Mouse (Mus musculus) right cerebral cortex, postnatal 14 days (tissue): ENCODE results near the gene Pdzd3.

Experiments
- DNase-seq: peaks from one replicate; pipeline ENCODE4 v3.0.0; 2022

The Pdzd3 gene

GRCm38 (mm10) chr9:44249181-44250146 is 1.8 kb downstream of the Pdzd3 start:
- peak; percentile 60 for DNase-seq

- no peak for DNase-seq
These were observed 3.4 kb downstream of the Pdzd3 start for GRCm38 (mm10) chr9:44247907-44248306.

DNA sequence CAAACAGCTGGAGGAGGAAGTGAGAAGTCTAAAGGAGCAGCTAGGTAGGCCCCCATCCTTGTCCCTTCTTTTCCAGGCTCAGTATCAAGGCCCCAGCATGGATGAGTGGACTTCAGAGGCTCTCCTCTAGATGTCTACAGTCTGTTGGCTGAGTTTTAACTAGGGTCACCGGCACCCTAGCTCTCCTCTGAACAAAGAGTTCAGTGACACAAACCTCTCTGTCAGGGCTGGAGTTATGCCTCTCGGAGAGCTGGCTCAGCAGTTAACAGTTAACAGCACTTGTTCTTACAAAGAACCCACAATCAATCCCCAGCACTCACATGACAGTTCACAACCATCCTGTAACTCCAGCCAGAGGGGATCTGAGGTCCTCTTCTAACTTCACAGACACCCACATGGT is 7.7 kb downstream of the Pdzd3 start:
- no peak for DNase-seq

- no peak for DNase-seq
These were observed 9.9 kb downstream of the Pdzd3 start for GRCm38 (mm10) chr9:44241418-44241817.

DNA sequence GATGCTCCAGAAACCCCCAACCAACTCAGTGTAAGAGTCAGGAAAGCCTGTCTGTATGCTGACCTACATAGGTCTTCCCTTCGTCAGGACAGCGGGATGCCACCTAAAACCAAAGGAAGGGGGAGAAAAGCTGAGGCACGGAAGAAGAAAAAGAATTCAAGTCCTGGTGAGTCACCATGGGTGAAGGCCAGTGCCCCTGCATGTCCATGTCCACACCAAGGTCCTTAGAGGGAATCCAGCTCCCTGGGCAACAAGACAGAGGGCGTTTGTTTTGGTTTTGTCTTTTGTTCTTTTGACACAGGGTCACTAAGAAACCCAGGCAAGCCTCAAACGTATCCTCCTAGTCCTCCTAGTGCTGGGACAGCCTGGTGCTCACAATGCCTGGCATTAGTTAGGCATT is 10.4 kb downstream of the Pdzd3 start:
- no peak for DNase-seq

- no peak for DNase-seq
These were observed 10.9 kb downstream of the Pdzd3 start, which contains the start of gene Ccdc153 for GRCm38 (mm10) chr9:44240399-44240798. Gene Ccdc153 (plus strand): TSS chr9:44240676.

GRCm38 (mm10) chr9:44239447-44239846 is 11.8 kb downstream of the Pdzd3 start:
- DNase-seq, result peak; percentile 56

DNA sequence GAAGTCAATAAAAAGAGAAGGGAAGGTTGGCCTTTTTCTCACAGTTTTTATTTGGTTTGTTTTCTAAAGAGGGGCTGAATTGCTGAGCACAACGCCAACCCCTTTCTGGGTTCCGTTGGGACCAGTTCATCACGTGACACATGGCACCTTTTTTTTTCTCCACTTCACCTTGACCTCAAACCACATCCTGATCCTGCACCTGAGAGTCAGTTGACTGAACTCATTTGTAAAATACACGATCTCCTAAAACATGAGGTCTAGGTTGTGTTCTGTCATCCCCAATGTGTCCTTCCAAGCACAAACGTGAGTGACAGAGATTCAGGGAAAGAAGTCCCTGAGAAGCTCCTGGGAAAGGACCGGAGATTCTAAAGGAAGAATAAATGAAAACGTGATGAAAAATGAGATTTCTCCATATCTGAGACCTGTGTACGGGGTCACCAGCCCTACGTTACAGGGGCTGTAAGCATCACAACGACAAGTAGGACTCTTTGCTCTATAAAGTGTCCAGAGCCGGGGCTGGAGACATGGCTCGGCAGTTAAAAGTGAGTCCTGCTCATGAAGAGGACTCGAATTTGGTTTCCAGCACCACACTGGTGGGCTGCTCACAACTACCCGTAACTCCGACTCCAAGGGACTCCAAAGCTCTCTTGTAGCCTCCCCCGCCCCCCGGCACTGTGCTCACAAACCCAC is 12.6 kb downstream of the Pdzd3 start:
- DNase-seq, result no peak

DNA sequence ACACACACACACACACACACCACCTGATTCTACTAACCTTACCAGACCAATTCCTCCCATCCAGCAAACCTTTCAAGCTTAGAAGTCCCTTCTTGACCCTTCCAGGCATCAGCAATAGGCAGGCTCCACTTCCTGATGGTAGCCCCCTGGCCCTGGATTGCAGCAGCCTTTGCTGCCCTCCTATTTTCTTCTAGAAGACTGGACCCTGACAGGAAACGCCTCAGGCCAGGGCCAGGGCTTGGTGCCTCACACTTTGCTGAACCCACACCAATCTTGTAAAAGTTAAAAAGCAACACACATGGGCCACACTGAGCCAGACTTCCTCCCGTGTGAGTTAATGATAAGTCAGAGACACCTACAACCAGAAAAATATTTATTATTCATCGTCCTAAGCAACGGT is 14.1 kb downstream of the Pdzd3 start:
- DNase-seq, result no peak

GRCm38 (mm10) chr9:44236601-44237000 is 14.7 kb downstream of the Pdzd3 start:
- no peak for DNase-seq

DNA sequence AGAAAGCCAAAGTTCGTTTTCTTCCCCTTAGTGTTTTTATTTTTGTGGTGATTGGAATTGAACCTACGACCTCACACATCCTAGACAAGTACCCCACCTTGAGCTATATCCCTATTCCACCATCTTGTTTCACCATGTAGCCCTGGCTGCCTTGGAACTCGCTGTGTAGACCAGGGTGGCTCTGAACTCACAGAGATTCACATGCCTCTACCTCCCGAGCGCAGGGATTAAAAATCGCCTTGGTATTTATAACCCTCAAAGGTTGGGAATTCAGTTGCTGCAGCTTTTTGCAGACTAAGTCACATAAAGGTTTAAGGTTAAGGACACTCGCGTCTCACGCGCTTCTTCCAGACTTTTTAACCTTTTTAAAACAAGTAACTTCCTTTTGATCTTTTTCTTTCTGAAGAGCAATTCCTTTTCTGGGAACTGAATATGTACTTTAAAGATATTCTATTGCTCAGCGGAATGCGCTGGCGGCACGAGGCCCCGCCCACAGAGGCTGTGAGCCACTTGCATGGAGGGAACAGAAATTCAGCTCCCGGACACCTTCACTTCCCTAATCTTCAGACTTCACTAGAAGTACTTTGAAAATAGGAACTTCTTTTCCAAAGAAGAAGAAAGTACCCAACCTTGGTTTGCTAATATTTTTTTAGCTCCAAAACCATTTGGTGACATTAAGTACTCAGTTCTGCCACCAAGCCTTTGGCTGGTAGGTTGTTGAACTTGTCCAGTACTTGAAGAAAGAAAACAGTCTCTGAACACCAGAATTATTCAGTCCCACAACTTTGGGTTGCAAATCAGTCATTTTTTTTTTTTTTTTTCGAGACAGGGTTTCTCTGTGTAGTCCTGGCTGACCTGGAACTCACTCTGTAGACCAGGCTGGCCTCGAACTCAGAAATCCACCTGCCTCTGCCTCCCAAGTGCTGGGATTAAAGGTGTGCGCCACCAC is 16.5 kb downstream of the Pdzd3 start:
- DNase-seq, result peak; percentile 55

GRCm38 (mm10) chr9:44233802-44234478 is 17.3 kb downstream of the Pdzd3 start, which contains the start of gene Cbl:
Gene Cbl (minus strand): TSS chr9:44234049.
- peak; percentile 98 for DNase-seq

DNA sequence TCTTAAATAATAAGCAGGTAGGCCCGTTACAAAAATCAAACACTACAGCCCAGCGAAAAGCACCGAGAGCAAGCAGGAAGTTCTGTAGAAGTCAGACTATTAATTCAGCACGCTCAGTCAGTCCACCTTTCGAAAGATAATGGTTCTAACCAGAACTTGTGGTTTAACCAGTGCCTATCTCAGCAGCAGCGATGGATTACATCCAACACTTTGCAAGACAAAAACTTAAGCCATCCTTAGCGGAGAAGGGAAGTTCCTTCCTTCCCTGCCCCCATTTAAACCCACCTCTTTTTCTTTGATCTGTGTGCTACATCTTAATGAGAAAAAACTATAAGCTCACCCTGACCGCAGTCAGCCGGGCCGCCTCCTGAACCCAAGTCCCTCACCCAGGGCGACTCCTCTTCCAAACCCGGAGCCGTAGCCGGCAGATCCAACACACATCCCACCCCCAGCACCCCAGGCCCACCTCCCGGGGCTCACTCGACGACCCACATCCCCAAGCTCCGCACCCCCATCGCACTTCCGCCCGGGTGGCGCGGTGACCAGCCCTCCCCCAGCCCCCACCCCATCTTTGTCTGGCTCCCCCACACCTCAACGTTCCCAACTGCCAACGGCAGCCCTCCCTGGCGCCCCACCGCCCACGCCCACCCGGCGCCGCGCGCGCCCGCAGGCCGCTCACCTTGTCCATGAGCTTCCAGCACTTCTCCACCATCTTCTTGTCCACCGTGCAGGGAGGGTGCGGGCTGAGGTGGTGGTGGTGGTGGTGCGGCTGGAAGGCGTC is 18.1 kb downstream of the Pdzd3 start:
- DNase-seq, result no peak

- DNase-seq, result no peak
These were observed 19.7 kb downstream of the Pdzd3 start for GRCm38 (mm10) chr9:44231609-44232008.

DNA sequence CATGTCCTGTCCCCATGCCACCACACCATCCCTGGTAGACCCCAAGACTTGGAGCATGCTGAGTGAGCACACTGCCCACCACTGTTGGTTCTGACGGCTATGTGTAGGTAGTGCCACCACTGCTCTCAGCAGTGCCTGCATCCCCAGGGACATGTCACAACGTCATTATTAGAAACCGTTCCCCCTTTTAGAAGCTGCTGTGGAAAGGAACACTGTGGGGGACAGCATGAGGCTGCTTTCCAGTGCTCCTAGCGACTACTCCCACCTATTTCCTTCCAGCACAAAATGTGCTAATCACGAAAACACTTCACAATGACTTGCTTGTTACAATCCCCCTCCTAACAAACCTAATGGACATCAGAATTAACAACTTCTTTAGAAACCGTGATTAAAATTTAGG is 25.3 kb downstream of the Pdzd3 start:
- no peak for DNase-seq

DNA sequence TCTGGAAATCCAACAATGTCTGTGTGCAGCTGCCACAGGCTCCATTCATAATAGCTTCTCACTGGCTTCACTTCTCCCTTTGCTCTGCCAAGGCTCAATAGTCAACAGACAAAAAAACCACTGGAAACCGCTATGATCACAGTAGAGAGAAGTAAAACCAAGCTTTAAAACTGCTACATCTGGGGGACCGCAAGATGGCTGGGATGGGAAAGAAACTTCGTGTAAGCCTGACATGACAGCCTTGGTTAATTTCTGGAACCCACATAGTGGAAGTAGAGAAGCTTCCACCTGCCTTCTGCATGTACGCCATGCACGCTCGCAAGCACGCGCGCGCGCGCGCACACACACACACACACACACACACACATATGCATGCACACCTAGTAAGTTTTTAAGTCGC is 37.7 kb downstream of the Pdzd3 start:
- DNase-seq, result no peak

GRCm38 (mm10) chr9:44212406-44212805 is 38.9 kb downstream of the Pdzd3 start:
- DNase-seq, result no peak

- no peak for DNase-seq
These were observed 41.9 kb downstream of the Pdzd3 start for GRCm38 (mm10) chr9:44209416-44209815.

DNA sequence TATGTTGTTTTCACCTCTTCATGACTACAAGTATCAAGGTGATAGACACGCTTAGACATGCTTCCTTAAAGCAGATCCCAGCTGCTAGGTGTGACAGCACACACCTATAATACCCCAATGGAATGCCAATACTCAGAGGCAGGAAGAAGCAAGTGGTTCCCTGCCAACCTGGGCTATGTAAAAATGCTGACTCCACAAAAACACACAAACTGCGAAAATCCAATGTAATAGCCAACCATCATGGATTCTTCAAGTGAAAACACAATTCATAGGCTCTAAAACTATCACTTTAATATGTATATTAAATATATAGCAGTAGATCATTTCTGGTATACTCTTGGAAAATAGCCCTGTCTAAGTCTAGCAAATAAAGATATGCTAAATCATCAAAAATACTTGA is 43.4 kb downstream of the Pdzd3 start:
- no peak for DNase-seq

DNA sequence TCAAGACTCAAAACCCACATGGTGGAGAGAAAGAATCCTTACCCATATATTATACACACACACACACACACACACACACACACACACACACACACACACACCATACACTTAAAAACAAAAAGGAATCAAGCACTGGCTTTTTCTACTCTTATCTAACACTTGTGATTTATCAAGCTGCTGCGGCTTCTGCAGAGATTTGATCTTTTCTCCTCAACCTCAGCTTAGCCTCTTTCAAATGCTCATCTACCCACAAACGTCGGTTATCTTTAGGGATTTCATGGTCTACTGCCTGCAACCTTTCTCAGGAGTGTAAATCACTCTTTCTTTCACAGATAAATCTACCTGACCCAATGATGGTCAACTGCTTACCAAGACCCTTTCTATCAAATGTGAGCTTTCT is 50.8 kb downstream of the Pdzd3 start:
- DNase-seq, result no peak

GRCm38 (mm10) chr9:44199580-44199979 is 51.7 kb downstream of the Pdzd3 start:
- DNase-seq, result no peak
